Mouse (Mus musculus) gastrocnemius, postnatal 36 days (tissue): ENCODE measurements around the gene Frrs1. TPM values are rescaled to one million over a fixed set of nuclear protein-coding genes. Genes with fewer than 3 reads are reported as not detected.
A peak's percentile ranks its signal among the peaks of the same experiment; 100 is the strongest.
"Not testable (repeated sequence)": the region's sequence is repeated elsewhere in the genome, so short reads cannot be mapped to it uniquely, and the experiment has no call there.

Experiments
- DNase-seq, 2 experiments: peaks; one replicate each; pipeline ENCODE4 v3.0.0; 2022
- intact Hi-C: fragments of 180-260 bp; cut with DNase I; formaldehyde crosslinking; loops from one replicate; pipeline ENCODE4 v1.15.1; 2025
- long read RNA-seq, 2 experiments: library from polyadenylated mRNA; stranded (forward); transcript quantifications; one replicate each; pipeline ENCODE4 v2.0.0; 2021
- total RNA-seq, 2 experiments: library from RNA; stranded (reverse); gene quantifications; 2 replicates each; pipeline ENCODE4 v1.2.3; 2021

The Frrs1 gene
- 1 to 10 TPM; 2.2 to 3.4 TPM for total RNA-seq
- long read RNA-seq, experiment 1, partial matches to known transcripts, result 1 of 3 reads
- long read RNA-seq, experiment 1, other reads (novel, unspliced or antisense), result 2 of 3 reads
- long read RNA-seq, experiment 2, partial matches to known transcripts, result 0 of 2 reads
- long read RNA-seq, experiment 2, other reads (novel, unspliced or antisense), result 2 of 2 reads

DNA sequence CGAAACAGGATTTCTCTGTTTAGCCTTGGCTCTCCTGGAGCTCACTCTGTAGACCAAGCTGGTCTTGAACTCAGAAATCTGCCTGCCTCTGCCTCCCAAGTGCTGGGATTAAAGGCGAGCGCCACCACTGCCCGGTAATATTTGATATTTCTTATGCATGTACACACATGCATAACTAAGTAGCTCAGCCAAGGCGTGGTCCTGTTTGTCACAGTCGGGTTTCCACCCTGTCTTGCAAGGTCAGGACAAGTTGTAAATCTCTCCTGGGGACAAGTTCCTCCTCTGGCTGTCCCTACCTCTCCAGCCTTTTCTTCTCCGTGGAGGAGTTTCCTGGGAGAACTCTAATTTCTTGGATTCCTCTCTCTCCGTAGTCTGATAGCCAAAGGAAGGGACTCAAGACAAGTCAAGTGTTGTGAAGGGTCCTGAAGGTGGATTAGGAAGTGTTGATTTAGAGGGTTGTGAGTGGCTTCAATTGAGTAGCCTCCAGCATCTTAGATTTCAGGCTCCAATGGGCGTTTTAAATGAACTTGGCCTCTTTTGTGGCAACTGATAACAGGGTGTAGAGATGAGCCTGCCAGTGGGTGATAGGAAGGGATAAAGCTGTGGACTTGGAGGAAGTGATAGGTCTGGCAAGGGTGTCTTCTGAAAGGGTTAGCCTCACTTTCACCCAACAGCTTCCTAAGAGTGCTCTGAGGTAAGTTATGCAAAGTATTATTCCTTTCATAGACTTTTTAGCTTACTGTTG, at the start of gene Frrs1:
Gene Frrs1 (plus strand): TSS at position 524 of the 745 bp plus-strand sequence.
- intact Hi-C loops, result no loop called here
- DNase-seq, result no peak

DNA sequence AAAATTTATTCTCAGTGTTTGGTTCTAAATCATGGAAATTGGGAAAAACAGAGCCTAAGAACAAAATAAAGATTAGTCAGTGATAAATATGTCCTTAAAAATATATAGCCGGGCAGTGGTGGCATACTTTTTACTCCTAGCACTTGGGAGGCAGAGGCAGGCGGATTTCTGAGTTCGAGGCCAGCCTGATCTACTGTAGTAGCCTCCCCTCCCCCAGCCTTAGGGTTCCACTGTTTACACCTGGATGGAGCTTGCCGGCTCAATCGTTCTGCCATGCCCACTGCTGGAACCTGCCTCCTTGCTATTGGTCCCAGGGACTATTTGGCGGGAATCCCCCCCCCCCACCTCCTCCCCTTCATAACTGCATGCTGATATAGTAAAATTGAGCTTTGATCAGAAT, 48.9 kb upstream of the Frrs1 start:
- intact Hi-C loops, DNase-seq: not testable (repeated sequence)

GRCm38 (mm10) chr3:116812946-116813345, 46.3 kb upstream of the Frrs1 start:
- intact Hi-C loops, result no loop called here
- no peak for DNase-seq

DNA sequence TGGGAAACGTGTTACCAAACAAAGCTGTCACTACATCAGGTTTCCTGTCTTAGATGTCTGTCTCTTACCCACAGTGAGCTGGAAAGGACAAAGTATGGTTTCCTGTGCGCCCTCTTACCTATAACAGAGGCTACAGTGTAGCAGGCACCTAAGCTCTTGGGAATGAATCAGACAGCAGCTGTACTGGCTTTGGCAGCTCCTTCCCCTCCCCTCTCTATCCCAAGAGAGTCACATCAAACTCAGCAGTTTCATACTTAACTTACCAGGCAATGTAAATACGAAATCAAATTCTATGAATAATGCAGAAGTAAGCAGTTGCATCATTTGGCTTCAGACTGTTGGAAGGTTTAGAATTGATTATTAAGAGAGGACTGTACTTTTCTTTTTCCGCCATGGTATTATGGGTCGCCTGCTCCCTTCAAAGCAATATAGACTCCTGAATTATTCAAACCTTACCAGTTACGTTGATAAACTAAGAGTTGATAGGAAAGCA, 43.9 kb upstream of the Frrs1 start:
- no peak for DNase-seq
- intact Hi-C loops, result no loop called here

- DNase-seq, result peak in 1 of 2 experiments; percentile 21
- intact Hi-C loops, result no loop called here
Observed at GRCm38 (mm10) chr3:116815916-116816315, 43.3 kb upstream of the Frrs1 start.

DNA sequence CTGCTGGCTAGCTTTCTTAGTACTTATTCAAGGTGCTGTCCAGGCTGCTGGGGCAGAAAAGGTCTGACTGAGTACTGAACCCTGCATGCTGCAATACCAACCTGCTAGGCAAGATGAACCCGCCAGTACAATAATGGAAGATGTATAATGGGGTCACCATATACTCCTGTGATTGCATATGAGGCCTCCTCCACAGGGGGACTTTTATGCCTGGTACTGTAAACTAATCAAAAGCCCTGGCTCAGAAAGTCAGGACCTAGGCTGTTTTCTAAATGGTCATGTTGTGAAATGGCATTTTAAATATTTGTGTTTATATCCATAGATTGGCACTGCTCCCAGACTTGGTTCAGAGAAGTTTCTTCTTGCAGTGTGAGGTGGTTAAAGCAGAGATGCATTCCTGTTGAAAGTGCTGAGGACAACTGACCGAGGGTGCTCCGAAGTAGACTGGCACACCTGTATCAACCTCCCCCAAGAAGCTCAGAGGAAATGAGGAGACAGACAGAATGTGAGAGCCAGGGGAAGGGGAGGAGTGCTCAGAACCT, 42.5 kb upstream of the Frrs1 start:
- no peak for DNase-seq
- intact Hi-C loops, result no loop called here

- intact Hi-C loops, result no loop called here
- DNase-seq, result no peak
Observed at GRCm38 (mm10) chr3:116817231-116817630, 42.0 kb upstream of the Frrs1 start.

- intact Hi-C loops, result no loop called here
- DNase-seq, result no peak
Observed at GRCm38 (mm10) chr3:116826471-116827215, 32.6 kb upstream of the Frrs1 start.

DNA sequence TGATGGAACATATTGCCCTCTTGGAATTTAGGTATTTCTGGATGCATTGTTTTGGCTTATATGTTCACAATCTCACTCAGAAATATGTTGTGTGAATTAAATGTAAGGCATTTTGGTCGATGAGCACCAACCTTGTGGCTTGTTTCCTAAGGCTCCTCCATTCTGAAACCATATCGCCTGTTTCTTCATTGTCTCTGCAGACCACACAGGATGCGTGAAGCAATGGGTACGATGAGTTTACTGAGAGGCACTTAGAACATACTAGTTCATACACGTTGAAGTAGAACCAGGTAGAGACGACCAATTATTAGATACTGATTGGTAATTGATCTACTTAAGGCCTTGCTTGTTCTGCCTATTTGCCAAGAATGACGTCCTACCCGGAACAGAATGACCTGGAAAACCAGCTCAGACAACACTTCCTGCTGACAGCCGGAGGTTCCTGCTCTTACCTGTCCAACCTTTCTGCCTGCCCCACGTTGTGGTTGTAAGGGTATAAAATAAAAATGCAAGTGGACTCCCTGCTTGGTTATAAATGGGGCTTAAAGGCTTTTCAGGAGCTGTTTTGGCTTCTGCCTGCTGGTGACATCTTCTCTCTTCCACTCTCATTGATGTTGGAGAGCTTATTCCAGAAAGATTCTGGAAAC, 29.9 kb upstream of the Frrs1 start:
- no peak for DNase-seq
- intact Hi-C loops, result no loop called here

DNA sequence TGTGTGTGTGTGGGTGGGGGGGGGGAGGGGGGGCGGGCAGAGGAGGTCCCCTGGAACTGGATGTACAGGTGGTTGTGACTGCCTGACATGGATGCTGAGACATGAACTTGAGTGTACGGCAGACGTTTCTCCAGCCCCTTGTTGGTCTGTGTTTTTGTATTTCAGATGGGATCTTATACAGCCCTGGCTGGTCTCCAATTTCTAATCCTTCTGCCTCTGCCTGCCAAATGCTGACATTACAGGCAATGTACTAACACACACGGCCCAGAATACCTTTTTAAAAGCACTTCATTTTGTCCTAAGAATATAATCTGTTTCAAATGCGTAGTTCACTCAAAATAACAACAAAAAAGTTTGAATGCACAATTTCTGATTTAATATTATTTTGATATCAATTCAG, 27.9 kb upstream of the Frrs1 start:
- intact Hi-C loops, result loop anchor here (10.0 kb wide), 2 partner anchors 167 to 317 kb away; partner anchors contain the start of genes Dbt and Mfsd14a
- no peak for DNase-seq

GRCm38 (mm10) chr3:116832526-116833310, 26.5 kb upstream of the Frrs1 start:
- peak in 1 of 2 experiments; percentile 27 for DNase-seq
- intact Hi-C loops, result loop anchor here (10.0 kb wide), 2 partner anchors 168 to 318 kb away; partner anchors contain the start of genes Dbt and Mfsd14a

DNA sequence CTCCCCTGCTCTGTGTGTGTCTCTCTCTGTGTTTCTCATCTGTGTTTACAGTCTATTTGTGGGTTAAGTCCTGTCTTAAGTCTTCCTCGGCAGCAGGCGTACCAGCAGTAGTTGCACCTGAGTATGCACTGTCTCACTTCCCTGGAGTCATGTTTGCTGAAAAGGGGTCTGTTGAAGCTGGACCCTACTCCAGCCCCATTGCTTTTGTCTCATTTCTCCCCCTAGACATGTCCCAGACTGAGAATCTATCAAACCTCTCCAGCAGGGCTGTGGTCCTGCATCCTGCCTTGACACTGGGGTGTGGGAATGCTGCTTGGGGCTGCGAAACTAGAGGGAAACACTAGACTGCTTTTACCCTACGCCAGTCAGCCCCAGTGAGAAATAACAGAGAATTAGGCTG, 25.8 kb upstream of the Frrs1 start:
- DNase-seq, result no peak
- intact Hi-C loops, result loop anchor here (10.0 kb wide), 2 partner anchors 169 to 319 kb away; partner anchors contain the start of genes Dbt and Mfsd14a

DNA sequence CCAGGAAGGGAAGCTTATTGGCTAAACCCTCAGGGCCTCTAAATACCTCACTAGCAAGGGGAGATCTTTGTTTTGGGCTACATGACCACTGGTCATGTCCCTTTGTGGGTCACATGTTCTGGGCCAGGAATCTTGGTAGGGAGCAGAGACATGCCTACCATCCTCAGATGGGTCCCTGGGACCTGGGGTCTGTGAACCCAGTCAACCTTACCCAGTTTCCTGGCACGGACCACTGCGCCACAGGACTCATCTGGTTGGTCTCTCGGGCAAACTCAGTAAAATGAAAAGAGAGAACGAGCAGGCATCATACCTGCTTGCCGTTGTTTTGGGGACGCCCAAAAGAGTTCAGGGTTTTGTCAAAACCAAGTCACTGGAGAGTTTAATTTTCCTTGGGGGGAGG, 25.0 kb upstream of the Frrs1 start:
- no peak for DNase-seq
- intact Hi-C loops, result loop anchor here (10.0 kb wide), 2 partner anchors 169 to 319 kb away; partner anchors contain the start of genes Dbt and Mfsd14a

- intact Hi-C loops, result loop anchor here (5.0 to 10.0 kb wide), 4 partner anchors 63 to 321 kb away; partner anchors contain the start of genes Dbt and Mfsd14a
- no peak for DNase-seq
Observed at GRCm38 (mm10) chr3:116835350-116835749, 23.9 kb upstream of the Frrs1 start.

DNA sequence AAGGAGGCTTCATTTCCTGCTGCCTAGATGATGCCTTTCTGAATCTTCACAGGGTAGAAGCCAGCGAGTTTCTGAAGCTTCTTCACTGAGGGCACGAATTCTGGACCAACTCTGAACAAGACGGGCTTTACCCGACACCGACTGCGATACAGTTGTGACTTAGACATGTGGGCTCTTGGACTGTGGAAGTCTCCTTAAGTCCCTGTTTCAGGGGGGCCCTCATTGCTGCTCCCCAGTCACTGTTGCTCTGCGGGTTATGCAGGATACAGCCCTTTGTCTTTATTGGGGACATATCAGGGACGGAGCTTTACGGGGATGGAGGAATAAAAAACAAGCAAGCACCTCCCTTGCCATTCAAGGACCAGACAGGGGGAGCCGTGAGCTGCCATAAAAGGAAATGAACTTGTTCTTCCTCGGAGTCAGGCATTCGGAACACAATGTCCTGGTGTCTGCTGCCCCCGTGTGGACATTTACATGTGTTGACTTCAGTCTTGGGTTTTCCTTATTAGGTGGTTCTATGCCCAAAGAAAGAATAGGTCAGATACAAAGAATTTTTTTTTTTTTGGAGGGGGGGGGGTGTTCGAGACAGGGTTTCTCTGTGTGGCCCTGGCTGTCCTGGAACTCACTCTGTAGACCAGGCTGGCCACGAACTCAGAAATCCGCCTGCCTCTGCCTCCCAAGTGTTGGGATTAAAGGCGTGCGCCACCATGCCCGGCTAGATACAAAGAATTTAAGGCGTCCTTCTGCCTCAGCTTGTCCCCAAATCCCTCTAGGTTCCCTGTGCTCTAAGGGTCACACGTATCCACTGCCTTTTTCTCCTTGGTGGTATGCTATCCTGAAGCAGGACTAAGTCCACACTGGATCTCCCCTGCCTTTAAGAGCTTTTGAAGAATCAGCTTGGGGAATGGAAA, 23.2 kb upstream of the Frrs1 start:
- intact Hi-C loops, result loop anchor here (5.0 to 10.0 kb wide), 4 partner anchors 64 to 321 kb away; partner anchors contain the start of genes Dbt and Mfsd14a
- DNase-seq, result peak; percentile 78 to 81

DNA sequence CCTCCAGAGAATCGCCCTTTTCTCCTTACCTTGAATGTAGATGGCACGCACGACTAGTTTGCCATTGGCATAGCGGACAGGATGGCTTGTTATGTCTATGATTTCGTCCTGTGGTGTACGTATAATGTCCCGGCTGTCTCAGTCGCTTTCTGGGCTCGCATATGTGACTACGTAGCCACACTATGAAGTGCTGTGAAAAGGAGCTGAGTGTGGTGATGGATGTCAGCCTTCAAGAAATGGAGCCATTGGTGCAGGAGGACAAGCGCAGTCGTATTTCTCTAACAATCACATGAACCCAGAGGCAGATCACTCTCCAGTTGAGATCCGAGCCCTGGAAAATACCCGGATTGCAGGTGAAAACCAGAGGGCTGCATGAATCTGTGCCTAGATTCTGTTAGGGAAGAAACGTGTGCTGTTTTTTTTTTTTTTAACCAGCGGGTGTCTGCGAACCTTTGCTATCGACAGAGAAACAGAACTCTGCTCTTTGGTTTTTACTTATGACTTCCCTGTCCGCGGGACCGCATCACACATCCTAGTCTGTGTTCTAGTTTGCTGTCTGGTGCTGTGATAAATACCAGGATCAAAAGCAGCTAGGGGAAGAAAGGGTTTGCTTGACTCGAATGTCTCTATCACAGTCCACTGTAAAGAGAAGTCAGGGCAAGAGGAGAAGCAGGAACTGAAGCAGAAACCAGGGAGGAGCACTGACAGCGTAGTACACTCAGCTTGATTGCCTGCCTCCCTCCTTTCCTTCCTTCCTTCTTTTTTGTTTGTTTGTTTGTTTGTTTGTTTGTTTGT, 22.4 kb upstream of the Frrs1 start:
- DNase-seq, result no peak
- intact Hi-C loops, result loop anchor here (5.0 to 10.0 kb wide), 4 partner anchors 65 to 322 kb away; partner anchors contain the start of genes Dbt and Mfsd14a

GRCm38 (mm10) chr3:116841311-116841710, 18.0 kb upstream of the Frrs1 start:
- DNase-seq, result no peak

More at GRCm38 (mm10) chr3:116841311-116841710, 18.0 kb upstream of the Frrs1 start:
- intact Hi-C loops, result loop anchor here (10.0 kb wide), 1 partner anchor 307 kb away; no protein-coding TSS in a partner anchor
